Mouse (Mus musculus) olfactory bulb, adult 2 months (tissue): ENCODE data around the gene Prim2. TPM values are rescaled to one million over a fixed set of nuclear protein-coding genes. Genes with fewer than 3 reads are reported as not detected.

ENCODE experiments used
- H3K27ac ChIP-seq: fragments of 200-500 bp; 2 replicates; pipeline ENCODE4 v1.5.1; 2012; ENCODE audit warnings: low read depth, low read length; ENCODE audit not compliant: insufficient read depth
- H3K4me1 ChIP-seq: fragments of 200-500 bp; 2 replicates; pipeline ENCODE4 v1.6.1; 2012; ENCODE audit warnings: low read length; ENCODE audit not compliant: control insufficient read depth, insufficient read depth
- H3K4me3 ChIP-seq: fragments of 200-500 bp; 2 replicates; pipeline ENCODE4 v1.5.1; 2012; ENCODE audit warnings: mild to moderate bottlenecking, low read depth, low read length, moderate library complexity; ENCODE audit not compliant: insufficient read depth
- CTCF ChIP-seq: fragments of 200-500 bp; IDR thresholded peaks from 2 replicates; pipeline ENCODE4 v1.5.1; 2012; ENCODE audit warnings: low read depth, mild to moderate bottlenecking, low read length, moderate library complexity; ENCODE audit not compliant: insufficient read depth
- POLR2A ChIP-seq: fragments of 200-500 bp; IDR thresholded peaks from 2 replicates; pipeline ENCODE4 v1.6.1; 2012; ENCODE audit warnings: mild to moderate bottlenecking, low read depth, low read length, moderate library complexity; ENCODE audit not compliant: insufficient read depth
- WGBS: fragments of 180-500 bp; shearing (Covaris S2); methylation state at CpG from one replicate; pipeline ENCODE4 v1.1.7; 2018; 5-methylcytosine and 5-hydroxymethylcytosine counted together
- polyA plus RNA-seq: library from polyadenylated mRNA; stranded (reverse); fragments of >200 nt; gene quantifications from 2 replicates; pipeline ENCODE4 v1.2.4, GENCODE M21; 2012; ENCODE audit warnings: low replicate concordance; ENCODE audit not compliant: missing spikeins, insufficient read depth, insufficient read length

The Prim2 gene
- polyA plus RNA-seq, 1 experiment, result not detected

DNA sequence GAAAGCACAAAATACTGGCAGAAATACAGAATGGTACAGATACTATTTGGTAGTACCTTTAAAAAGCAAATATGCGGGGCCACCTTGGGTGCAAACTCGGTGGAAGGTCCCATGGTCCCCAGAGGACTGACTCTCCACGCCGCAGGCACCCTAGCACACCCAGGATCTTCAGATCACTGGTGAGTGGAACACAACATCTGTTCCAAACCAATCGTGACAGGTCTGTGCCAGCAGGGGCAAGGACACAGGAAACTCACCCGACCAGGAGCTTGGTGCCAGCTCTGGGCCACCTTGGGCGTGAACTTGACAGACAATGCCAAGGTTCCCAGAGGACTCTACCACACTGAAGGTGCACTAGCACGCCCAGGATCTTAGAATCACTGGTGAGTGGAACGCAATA is 118.2 kb downstream of the Prim2 start:
- no peak overlapping the region for H3K27ac ChIP-seq
- 96% methylated on average over 9 of the region's 9 CpGs for WGBS
- H3K4me3 ChIP-seq, result no peak overlapping the region

DNA sequence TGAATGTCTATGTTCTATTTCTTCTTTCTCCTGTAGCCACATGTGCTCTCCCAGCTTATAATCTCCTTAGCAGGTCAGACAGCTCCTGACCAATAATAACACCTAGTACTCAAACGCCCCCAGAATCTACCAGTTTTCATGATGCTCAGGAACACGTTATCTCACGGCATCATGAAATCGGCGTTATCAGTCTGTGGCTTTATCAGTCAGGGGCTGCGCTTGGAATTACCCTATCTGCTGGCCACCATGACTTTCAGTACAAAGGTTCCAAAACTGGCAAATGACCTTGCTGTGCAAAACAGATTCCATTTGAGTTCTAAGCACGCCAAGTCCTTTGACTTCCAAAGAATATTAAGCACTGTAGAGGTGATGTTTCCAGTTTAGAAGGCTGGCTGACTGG is 127.9 kb downstream of the Prim2 start:
- no peak overlapping the region for H3K4me3 ChIP-seq
- WGBS, result 94% methylated on average over 7 of the region's 7 CpGs
- H3K27ac ChIP-seq, result no peak overlapping the region
- no peaks in the 10 kb centered on the region for H3K4me1 ChIP-seq
- TF ChIP-seq POLR2A (no peak), CTCF (no peak)

More for the DNA sequence above, 118.2 kb downstream of the Prim2 start:
- TF ChIP-seq CTCF (no peak), POLR2A (no peak)
- peaks cover 5% of the 10 kb centered on the region; the same call in 1 of the 2 replicates for H3K4me1 ChIP-seq

DNA sequence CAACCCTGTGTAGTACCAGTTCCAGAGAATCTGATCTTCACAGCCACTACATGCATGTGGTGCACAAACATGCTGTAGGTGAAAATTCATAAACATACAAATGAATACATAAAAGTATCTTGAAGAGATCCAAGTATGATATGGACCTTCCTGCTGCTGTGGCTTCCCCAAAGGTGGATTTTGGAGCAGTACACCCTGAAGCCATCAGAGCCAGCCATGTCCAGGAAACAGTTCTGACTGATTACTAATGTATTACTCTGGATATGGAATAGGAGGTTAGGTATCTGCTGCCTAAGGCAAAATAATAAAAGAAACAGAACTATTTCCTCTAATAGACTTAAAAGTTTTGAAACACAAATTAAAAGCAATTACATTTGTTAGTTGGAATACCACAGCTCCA is 131.6 kb downstream of the Prim2 start:
- Histone ChIP-seq H3K27ac (no peak overlapping the region), H3K4me3 (no peak overlapping the region)
- TF ChIP-seq POLR2A (no peak), CTCF (no peak)

DNA sequence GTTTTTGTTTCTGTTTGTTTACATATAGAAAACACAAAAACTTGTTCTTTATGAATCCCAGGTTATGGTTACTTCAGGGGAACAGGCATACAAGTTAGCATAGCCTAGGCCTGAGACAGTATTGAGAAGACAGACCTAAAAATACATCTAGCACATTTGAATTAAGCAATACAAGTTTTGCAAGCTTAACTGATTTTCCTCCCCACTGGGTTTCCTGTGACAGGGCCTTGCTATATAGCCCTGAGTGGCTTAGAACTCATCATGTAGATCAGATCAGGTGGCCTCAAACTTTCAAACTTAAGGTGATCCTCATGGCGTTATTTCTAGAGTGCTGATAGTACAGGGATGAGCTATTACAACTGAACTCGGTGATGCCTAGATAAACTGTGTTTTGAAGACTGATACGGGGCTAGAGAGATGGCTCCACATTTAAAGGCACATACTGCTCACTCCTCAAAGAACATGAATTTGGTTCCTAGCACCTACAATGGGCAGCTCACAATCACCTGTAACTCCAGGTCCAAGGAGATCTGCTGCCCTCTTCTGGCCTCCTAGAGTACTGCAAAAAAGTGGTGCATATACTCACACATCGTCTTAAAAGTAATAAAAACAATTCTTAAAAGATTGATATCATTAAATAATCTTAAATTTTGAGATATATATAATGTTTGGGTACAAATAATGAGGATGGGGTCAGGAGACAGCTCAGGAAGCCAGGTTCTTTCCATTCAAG is 133.2 kb downstream of the Prim2 start:
- Histone ChIP-seq H3K4me3 (no peak overlapping the region), H3K4me1 (no peaks in the 10 kb centered on the region), H3K27ac (no peak overlapping the region)
- TF ChIP-seq POLR2A (no peak), CTCF (no peak)
- WGBS, result over 99% methylated on average over 4 of the region's 4 CpGs

More for the DNA sequence above, 131.6 kb downstream of the Prim2 start:
- no peaks in the 10 kb centered on the region for H3K4me1 ChIP-seq

DNA sequence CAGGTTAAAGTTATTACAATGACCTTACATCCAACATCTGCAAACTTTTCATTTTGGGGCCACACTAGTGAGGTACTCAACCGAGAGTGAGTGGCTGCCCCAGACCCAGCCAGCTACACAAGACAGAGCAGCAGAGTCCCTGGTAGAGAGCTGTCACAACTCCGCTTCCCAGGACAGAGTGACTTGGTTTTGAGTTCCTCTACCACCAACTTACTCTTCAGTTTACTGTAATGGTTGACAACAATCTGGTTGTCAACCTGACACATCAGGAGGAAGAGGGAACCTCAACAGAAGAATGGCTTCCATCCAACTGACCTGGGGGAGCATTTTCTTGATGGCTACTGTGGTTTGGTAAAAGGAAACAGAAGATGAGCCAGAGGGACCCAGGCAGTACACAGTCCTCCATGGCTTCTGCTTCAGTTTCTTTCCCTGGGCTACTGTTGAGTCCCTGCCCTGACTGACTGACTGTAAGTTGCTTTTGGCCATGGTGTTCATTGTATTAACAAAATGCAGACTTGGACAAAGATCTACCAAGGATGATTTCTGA is 134.4 kb downstream of the Prim2 start:
- H3K4me3 ChIP-seq, result no peak overlapping the region
- TF ChIP-seq POLR2A (no peak), CTCF (no peak)
- WGBS, result 96% methylated on average over 2 of the region's 2 CpGs
- H3K4me1 ChIP-seq, result no peaks in the 10 kb centered on the region
- no peak overlapping the region for H3K27ac ChIP-seq

DNA sequence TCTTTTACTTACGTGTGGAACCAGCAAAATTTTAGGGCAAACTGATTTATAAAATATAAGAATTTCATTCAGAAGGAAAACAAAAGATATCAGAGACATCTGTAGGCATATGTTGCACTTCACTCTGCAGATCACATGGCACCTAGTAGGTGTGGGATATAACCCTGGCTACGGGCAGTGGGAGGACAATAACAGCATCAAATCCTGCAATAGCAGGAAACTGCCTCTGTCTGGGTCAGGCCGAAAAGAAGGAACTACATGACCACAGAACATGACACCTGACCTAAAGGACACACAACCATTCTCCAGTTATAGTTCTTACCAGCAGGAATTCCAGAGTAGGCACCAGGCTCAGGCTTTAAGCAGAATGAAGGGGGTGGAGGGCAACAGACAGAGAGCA is 137.7 kb downstream of the Prim2 start:
- Histone ChIP-seq H3K27ac (no peak overlapping the region), H3K4me3 (no peak overlapping the region), H3K4me1 (no peaks in the 10 kb centered on the region)
- WGBS, result 83% methylated on average over 3 of the region's 3 CpGs
- TF ChIP-seq POLR2A, result no peak
- no peak for TF ChIP-seq CTCF

DNA sequence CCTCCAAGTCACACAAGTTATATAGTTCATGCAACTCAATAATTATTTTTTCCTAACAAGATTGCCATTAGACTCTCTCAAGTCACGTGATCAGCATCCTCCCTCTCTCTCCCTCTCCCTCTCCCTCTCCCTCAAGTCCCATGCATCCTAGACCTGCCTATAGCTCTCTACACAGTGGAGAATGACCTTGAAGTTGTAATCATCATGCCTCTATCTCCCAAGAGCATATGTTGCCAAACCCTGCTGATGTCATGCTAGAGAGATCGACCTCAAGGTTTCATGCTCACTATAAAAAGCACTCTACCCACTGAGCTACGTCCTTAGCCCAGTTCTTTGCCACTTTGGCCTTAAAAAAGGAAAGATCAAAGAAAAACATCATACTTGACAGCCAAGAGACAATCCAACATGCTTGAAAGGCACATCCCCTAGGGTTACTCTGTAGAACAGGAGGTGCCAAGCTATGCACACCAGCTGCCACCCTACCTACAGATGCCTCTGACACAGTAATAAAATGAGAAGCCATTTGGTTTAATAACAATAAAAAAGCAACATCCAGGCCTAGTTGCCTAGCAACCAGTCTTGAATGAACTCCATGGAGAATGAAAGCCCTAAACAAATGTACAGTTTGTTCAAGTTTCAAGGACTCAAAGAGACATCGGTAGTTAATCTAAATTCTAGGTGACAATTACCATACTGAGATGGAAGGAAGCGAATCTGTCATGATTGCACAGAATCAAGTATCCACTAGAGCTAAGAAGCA is 138.3 kb downstream of the Prim2 start:
- Histone ChIP-seq H3K4me1 (no peaks in the 10 kb centered on the region), H3K4me3 (no peak overlapping the region), H3K27ac (no peak overlapping the region)
- WGBS, result 70% methylated on average over 5 of the region's 5 CpGs
- no peak for TF ChIP-seq POLR2A
- no peak for TF ChIP-seq CTCF

DNA sequence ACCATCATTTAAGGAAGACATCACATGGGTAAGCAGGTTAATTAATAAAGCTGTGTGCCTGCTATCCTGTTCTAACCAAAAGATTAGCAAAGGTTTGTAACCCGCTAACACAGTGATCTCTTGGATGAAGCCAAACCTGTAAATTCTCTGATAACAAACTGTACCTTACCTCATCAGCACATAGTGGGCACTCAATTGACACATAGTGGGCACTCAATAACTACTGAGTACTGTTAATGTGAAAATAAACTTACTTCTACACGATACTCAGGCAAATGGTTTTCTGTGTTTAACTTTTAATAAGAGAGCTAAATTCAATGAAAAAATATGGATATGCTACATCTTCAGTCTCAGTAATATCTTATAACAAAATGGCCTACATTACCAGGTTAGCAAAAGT is 139.1 kb downstream of the Prim2 start:
- Histone ChIP-seq H3K4me3 (no peak overlapping the region), H3K27ac (no peak overlapping the region), H3K4me1 (no peaks in the 10 kb centered on the region)
- TF ChIP-seq CTCF (no peak), POLR2A (no peak)
- WGBS, result 98% methylated on average over 2 of the region's 2 CpGs
